Mouse (Mus musculus) C2C12 (cell line): ENCODE data around the gene Aurkb. TPM values are rescaled to one million over a fixed set of nuclear protein-coding genes. Genes with fewer than 3 reads are reported as not detected.
"Not testable (repeated sequence)": the region's sequence is repeated elsewhere in the genome, so short reads cannot be mapped to it uniquely, and the experiment has no call there.

Source experiments
- H3K27me3 ChIP-seq: one replicate; pipeline ENCODE4 v1.6.1; 2011; ENCODE audit not compliant: control insufficient read depth, insufficient read depth, insufficient read length
- H3K36me3 ChIP-seq: one replicate; pipeline ENCODE4 v1.6.1; 2011; ENCODE audit not compliant: control insufficient read depth, insufficient read depth
- H3K4me3 ChIP-seq: one replicate; pipeline ENCODE4 v1.5.1; 2011; ENCODE audit warnings: mild to moderate bottlenecking, control low read depth; ENCODE audit not compliant: poor library complexity, insufficient read depth, severe bottlenecking
- H3K79me2 ChIP-seq: one replicate; pipeline ENCODE4 v1.6.1; 2011; ENCODE audit not compliant: control insufficient read depth, insufficient read depth
- H3K79me3 ChIP-seq: one replicate; pipeline ENCODE4 v1.6.1; 2011; ENCODE audit warnings: low read depth, control low read depth
- H3ac ChIP-seq: one replicate; pipeline ENCODE3; 2011; ENCODE audit warnings: low read depth; ENCODE audit not compliant: control insufficient read depth, insufficient read length
- CEBPB ChIP-seq: IDR thresholded peaks from one replicate; pipeline ENCODE4 v1.6.1; 2011; ENCODE audit warnings: low read depth, mild to moderate bottlenecking, control low read depth, moderate library complexity
- CTCF ChIP-seq: IDR thresholded peaks from one replicate; pipeline ENCODE4 v1.5.1; 2011; ENCODE audit not compliant: control insufficient read depth, insufficient read depth, insufficient read length
- FOSL1 ChIP-seq: IDR thresholded peaks from one replicate; pipeline ENCODE4 v1.8.0; 2011; ENCODE audit warnings: mild to moderate bottlenecking, low read length; ENCODE audit not compliant: poor library complexity, insufficient read depth, severe bottlenecking
- MAX ChIP-seq: IDR thresholded peaks from one replicate; pipeline ENCODE4 v1.6.1; 2011; ENCODE audit warnings: mild to moderate bottlenecking, control low read depth
- MYOD1 ChIP-seq: IDR thresholded peaks from one replicate; pipeline ENCODE4 v1.6.1; 2011; ENCODE audit warnings: low read depth; ENCODE audit not compliant: control insufficient read depth, insufficient read length
- MYOG ChIP-seq: IDR thresholded peaks from one replicate; pipeline ENCODE4 v1.6.1; 2011; ENCODE audit not compliant: control insufficient read depth, insufficient read length; ENCODE audit errors: extremely low read depth
- USF1 ChIP-seq: IDR thresholded peaks from one replicate; pipeline ENCODE4 v1.6.1; 2011; ENCODE audit warnings: low read depth, mild to moderate bottlenecking, control low read depth, moderate library complexity
- polyA plus RNA-seq: library from polyadenylated mRNA; unstranded; fragments of >200 nt; fragmentation: generic; extraction: Trizol; gene quantifications from one replicate; pipeline ENCODE4 v1.2.1, GENCODE M21; 2012; ENCODE audit warnings: missing spikeins

The Aurkb gene
- polyA plus RNA-seq, 1 experiment, result 76.6 TPM

- H3K27me3 ChIP-seq, result no peaks in the 10 kb centered on the region
- H3ac ChIP-seq, result no peak overlapping the region
- no peak for TF ChIP-seq CEBPB
- no peak for TF ChIP-seq MYOD1
- TF ChIP-seq USF1, result no peak
- no peak for TF ChIP-seq FOSL1
- TF ChIP-seq CTCF, result no peak
- TF ChIP-seq MYOG, result no peak
- no peak for TF ChIP-seq MAX
Observed at GRCm38 (mm10) chr11:69092871-69093270, 47.4 kb downstream of the Aurkb start.

GRCm38 (mm10) chr11:69093856-69094255, 48.4 kb downstream of the Aurkb start:
- not testable (repeated sequence) for H3K27me3 ChIP-seq, H3K4me3 ChIP-seq, H3ac ChIP-seq
- peaks cover 22% of the 10 kb centered on the region for H3K36me3 ChIP-seq
- peaks cover 32% of the 10 kb centered on the region for H3K79me2 ChIP-seq
- H3K79me3 ChIP-seq, result peaks cover 14% of the 10 kb centered on the region

More at GRCm38 (mm10) chr11:69092871-69093270, 47.4 kb downstream of the Aurkb start:
- Histone ChIP-seq H3K79me3 (peaks cover 18% of the 10 kb centered on the region), H3K4me3 (no peak overlapping the region), H3K79me2 (peaks cover 36% of the 10 kb centered on the region), H3K36me3 (peaks cover 22% of the 10 kb centered on the region)

- Histone ChIP-seq H3K79me2 (peaks cover 30% of the 10 kb centered on the region), H3K36me3 (peaks cover 19% of the 10 kb centered on the region), H3K27me3 (no peaks in the 10 kb centered on the region), H3ac (peak within 1 kb of the TSS; percentile 63), H3K79me3 (peaks cover 6% of the 10 kb centered on the region), H3K4me3 (peak within 1 kb of the TSS; percentile 32)
- TF ChIP-seq MAX (peak; percentile 99), FOSL1 (no peak), MYOG (no peak), MYOD1 (no peak), CEBPB (peak; percentile 53), CTCF (no peak), USF1 (peak; percentile 83)
Observed at GRCm38 (mm10) chr11:69094697-69095429, 49.4 kb downstream of the Aurkb start, which contains the start of gene Per1. Gene Per1, plus strand, starts transcription at chr11:69095217.

GRCm38 (mm10) chr11:69095511-69096231, 50.2 kb downstream of the Aurkb start:
- H3K27me3 ChIP-seq, result no peaks in the 10 kb centered on the region
- TF ChIP-seq CTCF (no peak), CEBPB (no peak), MYOD1 (no peak), USF1 (no peak), FOSL1 (no peak), MYOG (no peak), MAX (no peak)

GRCm38 (mm10) chr11:69096360-69096986, 51.0 kb downstream of the Aurkb start:
- H3K79me3 ChIP-seq, result peaks cover 3% of the 10 kb centered on the region
- peaks cover 29% of the 10 kb centered on the region for H3K79me2 ChIP-seq
- H3K27me3 ChIP-seq, result no peaks in the 10 kb centered on the region
- peak overlapping the region; percentile 12 for H3K4me3 ChIP-seq
- peak overlapping the region; percentile 43 for H3ac ChIP-seq
- TF ChIP-seq MYOD1, result no peak
- no peak for TF ChIP-seq USF1
- no peak for TF ChIP-seq FOSL1
- TF ChIP-seq MYOG, result no peak
- no peak for TF ChIP-seq CEBPB
- no peak for TF ChIP-seq CTCF
- TF ChIP-seq MAX, result no peak
- H3K36me3 ChIP-seq, result peaks cover 17% of the 10 kb centered on the region

More at GRCm38 (mm10) chr11:69095511-69096231, 50.2 kb downstream of the Aurkb start:
- peaks cover 29% of the 10 kb centered on the region for H3K79me2 ChIP-seq
- H3K4me3 ChIP-seq, result peak overlapping the region; percentile 32
- peaks cover 17% of the 10 kb centered on the region for H3K36me3 ChIP-seq
- H3ac ChIP-seq, result peak overlapping the region; percentile 63
- H3K79me3 ChIP-seq, result peaks cover 3% of the 10 kb centered on the region
